Mouse (Mus musculus): ENCODE measurements around the gene Rbak. TPM values are rescaled to one million over a fixed set of nuclear protein-coding genes. Genes with fewer than 3 reads are reported as not detected.

Rbak gene
- polyA plus RNA-seq, 1 experiment: 2.7 TPM

DNA sequence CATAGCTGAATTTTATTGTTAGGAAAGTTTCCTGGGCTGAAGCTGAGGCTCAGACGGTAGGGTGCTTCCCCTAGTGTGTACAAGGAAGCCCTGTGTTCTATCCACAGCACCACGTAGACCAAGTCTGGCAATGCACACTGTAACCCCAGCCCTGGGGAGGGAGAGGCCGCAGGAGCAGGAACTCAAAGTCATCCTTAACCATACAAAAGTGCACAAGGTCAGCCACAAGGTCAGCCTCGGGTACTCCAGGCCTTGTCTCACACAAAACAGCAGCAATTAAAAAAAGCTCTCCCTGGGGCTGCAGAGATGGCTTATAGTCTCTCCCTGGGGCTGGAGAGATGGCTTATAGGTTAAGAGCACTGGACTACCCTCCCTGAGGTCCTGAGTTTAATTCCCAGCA, 53.7 kb downstream of the Rbak start:
- Histone ChIP-seq H3K4me3 (ENCODE audit: extremely low read depth, insufficient read depth, insufficient read length) (no peak overlapping the region), H3K27ac (ENCODE audit: insufficient read depth, low read length) (no peak overlapping the region), H3K36me3 (ENCODE audit: control insufficient read depth, insufficient read depth, low read length) (no peaks in the 10 kb centered on the region), H3K27me3 (ENCODE audit: control insufficient read depth, insufficient read depth, low read length) (no peaks in the 10 kb centered on the region), H3K4me1 (ENCODE audit: control insufficient read depth, insufficient read depth, insufficient read length) (no peaks in the 10 kb centered on the region)
- 82% methylated on average over 4 of the region's 4 CpGs for WGBS
- no peak for DNase-seq (ENCODE audit: low read depth in 1 of 2, low spot score in 2 of 2)
- no peak for TF ChIP-seq POLR2A (IDR thresholded peaks at IDR 0.05; ENCODE audit: low read depth, low read length)
- TF ChIP-seq CTCF (IDR thresholded peaks at IDR 0.05; ENCODE audit: extremely low read depth, insufficient read depth, insufficient read length, insufficient replicate concordance): no peak

DNA sequence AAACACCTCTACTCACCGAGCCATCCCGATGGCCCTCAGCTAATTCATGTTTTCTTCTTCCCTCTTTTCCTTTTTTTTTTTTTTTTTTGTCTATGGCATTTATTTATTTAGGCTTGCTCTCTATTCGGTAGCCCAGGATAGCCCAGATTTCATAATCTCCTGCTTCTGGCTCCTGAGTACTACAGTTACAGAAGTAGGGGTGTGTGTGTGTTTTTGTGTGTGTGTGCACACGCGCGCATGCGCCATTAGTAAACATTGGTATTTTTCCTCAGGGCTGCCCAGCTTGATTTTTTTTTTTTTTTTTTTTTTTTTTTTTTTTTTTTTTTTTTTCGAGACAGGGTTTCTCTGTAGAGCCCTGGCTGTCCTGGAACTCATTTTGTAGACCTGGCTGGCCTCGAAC, 54.5 kb downstream of the Rbak start:
- WGBS: 91% methylated on average over 9 of the region's 9 CpGs
- Histone ChIP-seq H3K27me3 (ENCODE audit: control insufficient read depth, insufficient read depth, low read length) (no peaks in the 10 kb centered on the region), H3K36me3 (ENCODE audit: control insufficient read depth, insufficient read depth, low read length) (no peaks in the 10 kb centered on the region), H3K27ac (ENCODE audit: insufficient read depth, low read length) (no peak overlapping the region), H3K4me1 (ENCODE audit: control insufficient read depth, insufficient read depth, insufficient read length) (no peaks in the 10 kb centered on the region), H3K4me3 (ENCODE audit: extremely low read depth, insufficient read depth, insufficient read length) (no peak overlapping the region)
- TF ChIP-seq POLR2A (IDR thresholded peaks at IDR 0.05; ENCODE audit: low read depth, low read length) (no peak), CTCF (IDR thresholded peaks at IDR 0.05; ENCODE audit: extremely low read depth, insufficient read depth, insufficient read length, insufficient replicate concordance) (no peak)
- no peak for DNase-seq (ENCODE audit: low read depth in 1 of 2, low spot score in 2 of 2)

DNA sequence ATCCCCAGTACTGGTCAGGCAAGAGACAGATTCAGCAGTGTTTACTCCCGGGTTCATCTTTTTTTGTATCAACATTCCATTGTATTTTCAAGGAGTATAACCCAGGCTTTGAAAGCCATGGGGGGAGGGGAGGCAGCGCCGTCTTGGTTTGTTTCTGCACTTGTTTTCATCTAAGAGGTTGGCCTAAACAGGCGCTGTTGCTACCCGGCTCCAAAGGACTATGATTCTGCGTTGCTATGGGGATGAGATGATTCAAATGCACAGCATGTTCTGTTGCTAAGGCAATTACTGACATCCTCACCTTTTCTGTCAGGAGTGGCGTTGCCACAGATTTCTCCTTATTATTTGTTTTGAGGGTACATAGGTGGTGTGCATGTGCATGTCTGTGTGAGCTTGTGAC, 55.0 kb downstream of the Rbak start:
- TF ChIP-seq POLR2A (IDR thresholded peaks at IDR 0.05; ENCODE audit: low read depth, low read length) (no peak), CTCF (IDR thresholded peaks at IDR 0.05; ENCODE audit: extremely low read depth, insufficient read depth, insufficient read length, insufficient replicate concordance) (no peak)
- H3K27me3 ChIP-seq (ENCODE audit: control insufficient read depth, insufficient read depth, low read length): no peaks in the 10 kb centered on the region
- no peak overlapping the region for H3K27ac ChIP-seq (ENCODE audit: insufficient read depth, low read length)
- DNase-seq (ENCODE audit: low read depth in 1 of 2, low spot score in 2 of 2): no peak
- 83% methylated on average over 7 of the region's 7 CpGs for WGBS
- H3K36me3 ChIP-seq (ENCODE audit: control insufficient read depth, insufficient read depth, low read length): no peaks in the 10 kb centered on the region
- no peaks in the 10 kb centered on the region for H3K4me1 ChIP-seq (ENCODE audit: control insufficient read depth, insufficient read depth, insufficient read length)
- H3K4me3 ChIP-seq (ENCODE audit: extremely low read depth, insufficient read depth, insufficient read length): no peak overlapping the region

DNA sequence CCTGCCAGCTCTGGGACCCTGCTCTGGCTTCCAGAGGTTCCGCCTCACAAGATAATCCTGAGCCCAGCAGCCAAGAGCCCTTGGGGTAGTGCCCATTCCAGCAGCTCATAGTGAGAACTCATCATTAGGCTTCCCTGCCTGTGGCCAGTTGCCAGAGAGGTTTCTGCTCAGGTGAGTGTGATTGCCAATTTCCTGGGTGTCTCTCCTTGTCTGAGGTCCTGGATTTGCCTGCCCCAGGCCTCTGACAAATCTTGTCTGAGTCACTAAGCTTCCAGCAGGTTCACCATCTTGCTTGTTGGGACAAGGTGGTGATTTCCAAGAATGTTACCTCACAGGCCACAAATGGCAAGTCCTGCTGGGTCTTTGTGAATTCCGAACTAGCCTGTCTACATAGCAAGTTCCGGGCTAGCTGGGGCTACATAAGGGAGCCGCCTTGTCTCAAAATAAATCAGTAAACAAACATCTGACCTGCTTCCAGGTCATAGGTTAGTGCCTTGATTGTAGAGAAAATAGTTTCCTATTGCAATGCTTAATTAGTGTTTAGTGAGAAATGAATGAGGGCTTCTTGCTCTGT, 55.7 kb downstream of the Rbak start:
- DNase-seq (ENCODE audit: low read depth in 1 of 2, low spot score in 2 of 2): no peak
- WGBS: 95% methylated on average over 4 of the region's 4 CpGs
- Histone ChIP-seq H3K4me1 (ENCODE audit: control insufficient read depth, insufficient read depth, insufficient read length) (no peaks in the 10 kb centered on the region), H3K4me3 (ENCODE audit: extremely low read depth, insufficient read depth, insufficient read length) (no peak overlapping the region), H3K36me3 (ENCODE audit: control insufficient read depth, insufficient read depth, low read length) (no peaks in the 10 kb centered on the region), H3K27ac (ENCODE audit: insufficient read depth, low read length) (no peak overlapping the region), H3K27me3 (ENCODE audit: control insufficient read depth, insufficient read depth, low read length) (no peaks in the 10 kb centered on the region)
- TF ChIP-seq CTCF (IDR thresholded peaks at IDR 0.05; ENCODE audit: extremely low read depth, insufficient read depth, insufficient read length, insufficient replicate concordance) (no peak), POLR2A (IDR thresholded peaks at IDR 0.05; ENCODE audit: low read depth, low read length) (no peak)

DNA sequence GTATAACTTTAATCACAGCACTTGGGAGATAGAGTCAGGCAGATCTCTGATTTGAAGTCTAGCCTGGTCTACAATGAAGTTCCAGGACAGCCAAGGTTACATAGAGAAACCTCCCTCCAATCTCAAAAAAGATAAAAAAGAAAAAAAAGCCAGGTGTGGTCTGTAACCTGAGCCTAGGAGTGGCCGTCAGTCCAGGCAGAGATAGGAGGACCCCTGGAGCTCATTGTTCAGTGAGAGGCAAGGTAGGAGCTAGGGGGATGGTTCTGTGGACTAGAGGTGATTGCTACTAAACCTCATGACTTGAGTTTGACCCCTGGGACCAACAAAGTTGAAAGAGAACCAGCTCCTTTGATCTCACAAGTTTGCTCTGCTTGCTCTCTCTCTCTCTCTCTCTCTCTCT, 57.9 kb downstream of the Rbak start:
- H3K36me3 ChIP-seq (ENCODE audit: control insufficient read depth, insufficient read depth, low read length): no peaks in the 10 kb centered on the region
- no peak for DNase-seq (ENCODE audit: low read depth in 1 of 2, low spot score in 2 of 2)
- H3K4me1 ChIP-seq (ENCODE audit: control insufficient read depth, insufficient read depth, insufficient read length): no peaks in the 10 kb centered on the region
- WGBS: 76% methylated on average over 1 of the region's 1 CpGs
- H3K27ac ChIP-seq (ENCODE audit: insufficient read depth, low read length): no peak overlapping the region
- TF ChIP-seq CTCF (IDR thresholded peaks at IDR 0.05; ENCODE audit: extremely low read depth, insufficient read depth, insufficient read length, insufficient replicate concordance): no peak
- H3K27me3 ChIP-seq (ENCODE audit: control insufficient read depth, insufficient read depth, low read length): no peaks in the 10 kb centered on the region
- no peak overlapping the region for H3K4me3 ChIP-seq (ENCODE audit: extremely low read depth, insufficient read depth, insufficient read length)

Other genes with a start within 250 kb of the Rbak start
- 33.7 and 59.8 TPM in 2 replicates for gene Fscn1, start 220.4 kb downstream of the Rbak start, polyA plus RNA-seq (2012; rRNA removed)
- gene Rnf216, start 67.8 kb downstream of the Rbak start, polyA plus RNA-seq (2012; rRNA removed): 25.9 and 32.4 TPM in 2 replicates
- gene Olfr718-ps1, start 33.2 kb downstream of the Rbak start, polyA plus RNA-seq (2012; rRNA removed): not detected in 2 replicates
- not detected in 2 replicates for gene Spdye4b, start 242 bp upstream of the Rbak start, polyA plus RNA-seq (2012; rRNA removed)
- gene Spdye4a, start 46.1 kb upstream of the Rbak start, polyA plus RNA-seq (2012; rRNA removed): not detected in 2 replicates
- 9.0 and 10.0 TPM in 2 replicates for gene Zfp12, start 54.4 kb upstream of the Rbak start, polyA plus RNA-seq (2012; rRNA removed)
- 4.2 and 7.8 TPM in 2 replicates for gene Zfp316, start 89.2 kb upstream of the Rbak start, polyA plus RNA-seq (2012; rRNA removed)
- gene Zfp853, start 112.8 kb upstream of the Rbak start, polyA plus RNA-seq (2012; rRNA removed): 0.91 and 1.1 TPM in 2 replicates
- 24.9 and 35.0 TPM in 2 replicates for gene E130309D02Rik, start 134.6 kb upstream of the Rbak start, polyA plus RNA-seq (2012; rRNA removed)
- gene Zdhhc4, start 148.5 kb upstream of the Rbak start, polyA plus RNA-seq (2012; rRNA removed): 55.2 and 60.2 TPM in 2 replicates
- not detected in 2 replicates for gene Grid2ip, start 176.6 kb upstream of the Rbak start, polyA plus RNA-seq (2012; rRNA removed)
- 45.1 and 63.8 TPM in 2 replicates for gene Kdelr2, start 223.1 kb upstream of the Rbak start, polyA plus RNA-seq (2012; rRNA removed)